Comparison of ENCODE assay signal across 16 mouse cellular contexts in the genomic region with DNA sequence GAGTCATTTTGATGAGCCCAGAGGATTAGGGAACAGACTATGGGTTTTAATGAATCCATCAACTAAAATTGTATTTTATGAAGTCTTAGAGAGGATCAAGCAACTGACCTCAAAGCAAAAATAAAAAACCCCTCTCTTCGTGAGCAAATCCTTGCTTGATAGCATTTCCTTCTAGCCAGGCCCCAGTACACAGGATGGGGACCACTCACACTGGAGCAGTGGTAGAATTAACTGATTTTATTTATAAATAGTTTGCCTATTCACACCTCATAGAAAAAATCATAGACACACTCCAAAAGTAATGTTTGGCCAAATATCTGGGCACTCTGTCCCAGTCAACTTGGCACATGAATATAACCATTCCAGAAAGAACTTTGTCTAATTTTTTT.
DNase-seq lines count a peak whose midpoint lies in the region; ATAC-seq and TF ChIP-seq lines count a peak whose summit lies in the region.
"Had no signal": no experiment of that assay in that cellular context is flagged by ENCODE, and none has a peak within 500 bp of the region (broad histone marks: within the 10 kb centered on the region; RNA-seq: fewer than 3 reads in every experiment).

No protein-coding gene starts in this region.

- H3K4me2 ChIP-seq in midbrain, embryonic 12.5 days (replicated peaks): no peak overlapping the region
- no peak overlapping the region for H3K4me2 ChIP-seq in embryonic facial prominence, embryonic 15.5 days (replicated peaks)
- no peak overlapping the region for H3K4me2 ChIP-seq in forebrain, postnatal 0 days (ENCODE audit: low read depth)
- H3K4me2 ChIP-seq: liver, embryonic 11.5 days had no signal

- 21% methylated on average over 1 of the region's 1 CpGs for WGBS in midbrain, embryonic 12.5 days
- 41% methylated on average over 1 of the region's 1 CpGs for WGBS in midbrain, embryonic 10.5 days
- WGBS in embryonic facial prominence, embryonic 15.5 days: 53% methylated on average over 1 of the region's 1 CpGs
- WGBS in forebrain, postnatal 0 days: 10% methylated on average over 1 of the region's 1 CpGs

- H3K4me3 ChIP-seq in midbrain, embryonic 12.5 days: no peak overlapping the region
- H3K4me3 ChIP-seq in midbrain, embryonic 10.5 days: no peak overlapping the region
- no peak overlapping the region for H3K4me3 ChIP-seq in embryonic facial prominence, embryonic 15.5 days (replicated peaks)
- H3K4me3 ChIP-seq in forebrain, postnatal 0 days (ENCODE audit: low read depth, low read length): no peak overlapping the region

- no peak overlapping the region for H3K9ac ChIP-seq in midbrain, embryonic 12.5 days (replicated peaks)
- no peak overlapping the region for H3K9ac ChIP-seq in embryonic facial prominence, embryonic 15.5 days
- H3K9ac ChIP-seq in forebrain, postnatal 0 days: no peak overlapping the region

- H3K27me3 ChIP-seq in midbrain, embryonic 12.5 days: no peaks in the 10 kb centered on the region
- no peaks in the 10 kb centered on the region for H3K27me3 ChIP-seq in midbrain, embryonic 10.5 days (ENCODE audit: low read depth, poor library complexity, severe bottlenecking)
- H3K27me3 ChIP-seq in embryonic facial prominence, embryonic 15.5 days: no peaks in the 10 kb centered on the region
- no peaks in the 10 kb centered on the region for H3K27me3 ChIP-seq in forebrain, postnatal 0 days (ENCODE audit: insufficient read depth, low read length)

- peak; percentile 31; the same call in 1 of the 2 replicates for ATAC-seq in midbrain, embryonic 12.5 days (ENCODE audit: low FRiP score, low read depth)
- ATAC-seq in embryonic facial prominence, embryonic 15.5 days (ENCODE audit: insufficient number of reproducible peaks, low FRiP score, low TSS enrichment, low read depth): no peak
- ATAC-seq in forebrain, postnatal 0 days: 0 out of 2 replicates have a peak, but pooled peaks have one; percentile 14
- ATAC-seq: hindbrain, postnatal 0 days had no signal

- H3K27ac ChIP-seq in midbrain, embryonic 12.5 days (replicated peaks): 0 out of 2 replicates have a peak overlapping the region, but pooled peaks have one; percentile 15
- no peak overlapping the region for H3K27ac ChIP-seq in midbrain, embryonic 10.5 days (replicated peaks)
- H3K27ac ChIP-seq in embryonic facial prominence, embryonic 15.5 days (replicated peaks): peak overlapping the region; percentile 78
- no peak overlapping the region for H3K27ac ChIP-seq in forebrain, postnatal 0 days (ENCODE audit: low read depth, low read length)
- H3K27ac ChIP-seq: hindbrain, postnatal 0 days; kidney, postnatal 0 days had no signal

- H3K9me3 ChIP-seq in midbrain, embryonic 12.5 days: no peaks in the 10 kb centered on the region
- no peaks in the 10 kb centered on the region for H3K9me3 ChIP-seq in midbrain, embryonic 10.5 days (replicated peaks)
- H3K9me3 ChIP-seq in embryonic facial prominence, embryonic 15.5 days (replicated peaks): no peaks in the 10 kb centered on the region
- H3K9me3 ChIP-seq in forebrain, postnatal 0 days (ENCODE audit: low read length): no peaks in the 10 kb centered on the region

- no peaks in the 10 kb centered on the region for H3K36me3 ChIP-seq in midbrain, embryonic 12.5 days
- H3K36me3 ChIP-seq in midbrain, embryonic 10.5 days: no peaks in the 10 kb centered on the region
- H3K36me3 ChIP-seq in embryonic facial prominence, embryonic 15.5 days: no peaks in the 10 kb centered on the region
- no peaks in the 10 kb centered on the region for H3K36me3 ChIP-seq in forebrain, postnatal 0 days (ENCODE audit: insufficient read depth)

- H3K4me1 ChIP-seq in midbrain, embryonic 12.5 days: peaks cover 13% of the 10 kb centered on the region
- peaks cover 22% of the 10 kb centered on the region for H3K4me1 ChIP-seq in midbrain, embryonic 10.5 days
- H3K4me1 ChIP-seq in embryonic facial prominence, embryonic 15.5 days: peaks cover 9% of the 10 kb centered on the region
- no peaks in the 10 kb centered on the region; the same call in 1 of the 2 replicates for H3K4me1 ChIP-seq in forebrain, postnatal 0 days (ENCODE audit: insufficient read depth)

- no peak for DNase-seq in midbrain, embryonic 10.5 days (ENCODE audit: low spot score)
- DNase-seq in forebrain, postnatal 0 days: no peak
- no peak for DNase-seq in frontal cortex, postnatal 36 days (ENCODE audit: low spot score in 2 of 2)
- DNase-seq in T-cell, adult 2 months (ENCODE audit: low spot score): no peak
- no peak for DNase-seq in layer of hippocampus, postnatal 36 days
- DNase-seq: cerebellum, adult 8-10 months; heart, postnatal 4 days; kidney, adult 11 months; lung, adult 2 months; lung, postnatal 36 days; thymus, postnatal 4 days had no signal

- TF ChIP-seq CTCF in forebrain, postnatal 0 days (IDR thresholded peaks at IDR 0.05; ENCODE audit: low read depth): no peak

Comparison
In these comparisons a context has a peak if more than half of its experiments do, and no peak if none do; other contexts are left out.
1. H3K27ac ChIP-seq: peak in midbrain, embryonic 12.5 days (single experiment) and embryonic facial prominence, embryonic 15.5 days (single experiment); none in midbrain, embryonic 10.5 days (single experiment) and forebrain, postnatal 0 days (single experiment).